Mouse (Mus musculus) testis, adult 2 months (tissue): ENCODE measurements around the gene Slc7a15. TPM values are rescaled to one million over a fixed set of nuclear protein-coding genes. Genes with fewer than 3 reads are reported as not detected.

ENCODE experiments used
- H3K27ac ChIP-seq: fragments of 200-500 bp; 2 replicates; pipeline ENCODE4 v1.5.1; 2012; ENCODE audit warnings: low read depth, low read length; ENCODE audit not compliant: control insufficient read depth, insufficient read depth
- H3K27me3 ChIP-seq: fragments of 200-500 bp; 2 replicates; pipeline ENCODE4 v1.6.1; 2012; ENCODE audit warnings: mild to moderate bottlenecking, low read length, moderate library complexity; ENCODE audit not compliant: control insufficient read depth, insufficient read depth
- H3K36me3 ChIP-seq: fragments of 200-500 bp; 2 replicates; pipeline ENCODE4 v1.6.1; 2012; ENCODE audit warnings: mild to moderate bottlenecking, low read length; ENCODE audit not compliant: control insufficient read depth, insufficient read depth
- H3K4me1 ChIP-seq: fragments of 200-500 bp; 2 replicates; pipeline ENCODE4 v1.6.1; 2012; ENCODE audit warnings: low read length; ENCODE audit not compliant: control insufficient read depth, insufficient read depth
- H3K4me3 ChIP-seq: fragments of 200-500 bp; 2 replicates; pipeline ENCODE4 v1.5.1; 2012; ENCODE audit warnings: low read depth, mild to moderate bottlenecking, low read length, moderate library complexity, mixed read lengths; ENCODE audit not compliant: control insufficient read depth
- CTCF ChIP-seq: fragments of 200-500 bp; IDR thresholded peaks from 2 replicates; pipeline ENCODE4 v1.5.1; 2012; ENCODE audit warnings: low read depth, mild to moderate bottlenecking, inconsistent platforms, low read length, moderate library complexity; ENCODE audit not compliant: control insufficient read depth, insufficient read depth, insufficient replicate concordance
- POLR2A ChIP-seq: fragments of 200-500 bp; IDR thresholded peaks from 2 replicates; pipeline ENCODE4 v1.6.1; 2012; ENCODE audit warnings: low read depth, mild to moderate bottlenecking, inconsistent platforms, low read length, moderate library complexity; ENCODE audit not compliant: control insufficient read depth
- polyA plus RNA-seq: library from polyadenylated mRNA; depleted of rRNA; stranded (reverse); fragments of >200 nt; gene quantifications from 2 replicates; pipeline ENCODE4 v1.2.3, GENCODE M21; 2012

Slc7a15 gene
- polyA plus RNA-seq, 1 experiment = 0.84 TPM

DNA sequence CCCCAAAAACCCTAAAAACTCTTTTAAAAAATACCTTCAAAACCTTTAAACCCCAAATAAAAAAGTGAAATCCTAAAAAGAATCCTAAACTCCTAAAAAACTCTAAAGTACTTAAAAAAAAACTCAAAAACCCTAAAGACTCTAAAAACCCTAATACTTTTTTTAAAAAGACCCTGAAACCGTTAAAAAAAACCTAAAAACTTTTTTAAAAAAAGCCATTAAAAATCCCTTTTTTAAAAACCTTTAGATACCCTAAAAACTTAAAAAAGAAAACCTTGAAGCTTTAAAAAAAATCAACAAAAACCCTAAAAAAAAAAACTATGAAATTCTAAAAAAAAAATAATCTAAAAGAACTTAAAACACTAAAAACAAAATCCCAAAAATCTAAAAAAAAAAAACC lies 35.4 kb upstream of the Slc7a15 start:
- Histone ChIP-seq H3K4me3 (no peak overlapping the region), H3K27me3 (no peaks in the 10 kb centered on the region), H3K27ac (no peak overlapping the region), H3K4me1 (peaks cover 2% of the 10 kb centered on the region; the same call in 1 of the 2 replicates), H3K36me3 (no peaks in the 10 kb centered on the region)
- TF ChIP-seq POLR2A (no peak), CTCF (no peak)

DNA sequence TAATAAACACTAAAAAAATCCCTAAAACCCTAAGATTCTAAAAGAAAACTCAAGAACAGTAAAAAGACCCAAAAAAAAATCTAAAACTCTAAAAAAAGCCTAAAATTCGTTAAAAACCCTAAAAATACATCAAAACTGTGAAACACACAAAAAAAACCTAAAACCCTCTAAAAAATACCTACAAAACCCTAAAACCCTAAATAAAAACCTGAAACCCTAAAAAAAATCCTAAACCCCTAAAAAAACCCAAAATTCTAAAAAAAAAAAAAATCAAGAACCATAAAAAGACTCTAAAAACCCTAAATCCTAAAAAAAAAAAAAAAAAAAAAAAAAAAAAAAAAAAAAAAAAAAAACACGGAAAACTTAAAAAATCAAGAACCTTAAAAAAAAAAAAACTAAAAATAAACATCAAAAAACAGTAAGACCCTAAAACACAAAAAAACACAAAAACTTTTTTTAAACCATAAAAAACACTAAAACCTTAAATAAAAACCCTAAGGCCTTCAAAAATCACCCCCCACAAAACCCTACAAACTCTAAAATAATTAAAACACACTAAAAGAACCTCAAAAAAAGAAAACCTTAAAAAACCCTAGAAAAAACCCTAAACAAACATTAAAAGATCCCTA lies 34.0 kb upstream of the Slc7a15 start:
- Histone ChIP-seq H3K36me3 (no peaks in the 10 kb centered on the region), H3K27me3 (no peaks in the 10 kb centered on the region), H3K4me3 (no peak overlapping the region), H3K27ac (no peak overlapping the region), H3K4me1 (no peaks in the 10 kb centered on the region)
- TF ChIP-seq POLR2A (no peak), CTCF (no peak)

DNA sequence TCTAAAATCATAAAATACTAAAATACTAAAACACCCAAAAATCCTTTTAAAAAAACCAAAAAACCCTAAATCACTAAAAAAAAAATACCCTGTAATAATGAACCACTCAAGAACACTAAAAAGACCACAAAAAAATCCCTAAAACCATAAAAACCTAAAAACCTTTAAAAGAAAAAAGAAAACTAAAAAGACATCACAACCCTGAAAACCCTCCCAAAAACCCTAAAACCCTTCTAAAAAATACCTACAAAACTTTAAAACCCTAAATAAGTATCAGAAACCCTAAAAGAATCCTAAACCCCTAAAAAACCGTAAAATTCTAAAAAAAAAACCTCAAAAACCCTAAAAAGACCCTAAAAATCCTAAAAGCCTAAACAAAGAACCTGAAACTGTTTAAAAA lies 32.8 kb upstream of the Slc7a15 start:
- no peaks in the 10 kb centered on the region for H3K27me3 ChIP-seq
- no peak overlapping the region for H3K4me3 ChIP-seq
- H3K27ac ChIP-seq = no peak overlapping the region
- H3K36me3 ChIP-seq = no peaks in the 10 kb centered on the region
- no peaks in the 10 kb centered on the region for H3K4me1 ChIP-seq
- TF ChIP-seq POLR2A (no peak), CTCF (no peak)

DNA sequence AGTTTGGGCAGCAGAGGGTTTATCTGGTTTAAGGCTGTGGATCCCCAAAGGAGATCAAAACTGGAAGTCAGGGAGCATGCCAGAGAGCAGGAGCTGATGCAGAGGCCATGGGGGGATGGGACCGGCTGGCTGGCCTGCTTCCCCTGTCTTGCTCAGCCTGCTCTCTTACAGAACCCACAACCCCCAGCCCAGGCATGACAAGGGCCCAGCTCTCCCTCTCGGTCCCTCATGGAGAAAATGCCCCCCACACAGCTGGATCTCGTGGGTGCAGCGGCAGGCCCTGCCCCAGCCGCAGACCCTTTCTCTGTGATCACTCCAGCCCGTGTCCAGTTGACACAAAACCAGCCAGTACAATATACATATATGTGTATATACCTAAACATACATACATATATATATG lies 30.7 kb upstream of the Slc7a15 start:
- Histone ChIP-seq H3K36me3 (no peaks in the 10 kb centered on the region), H3K27ac (no peak overlapping the region), H3K4me3 (no peak overlapping the region), H3K4me1 (no peaks in the 10 kb centered on the region), H3K27me3 (no peaks in the 10 kb centered on the region)
- TF ChIP-seq CTCF = no peak
- no peak for TF ChIP-seq POLR2A

DNA sequence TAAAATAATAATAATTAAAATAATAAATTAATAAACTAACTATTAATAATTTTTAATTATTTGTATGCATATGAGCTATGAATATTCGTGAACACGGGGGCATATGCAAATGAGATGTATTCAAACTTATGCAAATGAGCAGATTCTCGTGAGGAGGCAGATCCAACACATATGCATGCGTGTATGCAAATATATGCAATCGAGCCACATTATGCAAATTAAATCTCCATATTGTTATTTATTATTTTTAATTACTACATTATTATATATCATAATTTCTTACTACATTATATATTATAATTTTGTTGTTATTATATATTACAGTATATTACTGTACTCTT lies 21.8 kb upstream of the Slc7a15 start:
- TF ChIP-seq POLR2A = no peak
- no peak for TF ChIP-seq CTCF
- H3K27me3 ChIP-seq = no peaks in the 10 kb centered on the region
- no peaks in the 10 kb centered on the region for H3K4me1 ChIP-seq
- H3K27ac ChIP-seq = no peak overlapping the region
- H3K4me3 ChIP-seq = no peak overlapping the region
- no peaks in the 10 kb centered on the region for H3K36me3 ChIP-seq

DNA sequence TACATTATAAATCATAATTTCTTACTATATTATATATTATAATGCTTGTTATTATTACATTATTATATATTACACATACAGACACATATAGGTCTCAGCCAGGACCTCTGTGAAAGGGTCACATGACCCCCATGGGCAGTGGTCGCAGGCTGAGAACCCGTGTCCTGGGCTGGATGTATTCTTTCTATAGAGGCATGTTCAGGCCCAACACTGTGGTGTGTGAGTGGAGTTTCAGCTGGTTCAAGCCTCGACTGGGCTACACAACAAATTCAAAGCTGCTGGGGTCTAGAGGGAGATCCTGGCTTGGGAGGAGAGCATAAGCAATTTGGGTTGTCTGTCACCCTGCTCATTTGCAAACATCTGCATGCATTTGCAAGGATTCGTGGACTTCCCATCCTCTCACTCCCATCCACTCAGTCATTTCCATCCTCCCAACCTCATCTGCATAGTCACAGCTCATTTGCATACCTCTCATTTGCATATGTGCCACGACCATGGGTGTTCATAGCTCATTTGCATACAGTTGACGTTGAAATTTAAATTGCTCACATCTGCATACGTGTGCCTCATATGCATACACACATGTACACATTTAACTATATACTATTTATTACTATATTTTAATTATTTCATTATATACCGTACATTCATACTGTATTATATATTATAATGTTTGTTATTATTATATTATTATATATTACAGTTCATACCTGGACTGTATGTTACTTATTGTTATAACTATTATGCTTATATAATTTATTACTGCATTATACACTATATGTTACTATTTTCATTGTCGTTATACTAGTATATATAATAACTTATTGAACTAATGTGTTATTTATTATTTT lies 21.2 kb upstream of the Slc7a15 start:
- H3K4me3 ChIP-seq = no peak overlapping the region
- H3K27me3 ChIP-seq = no peaks in the 10 kb centered on the region
- no peak overlapping the region for H3K27ac ChIP-seq
- H3K4me1 ChIP-seq = no peaks in the 10 kb centered on the region
- TF ChIP-seq POLR2A = no peak
- no peak for TF ChIP-seq CTCF
- no peaks in the 10 kb centered on the region for H3K36me3 ChIP-seq

DNA sequence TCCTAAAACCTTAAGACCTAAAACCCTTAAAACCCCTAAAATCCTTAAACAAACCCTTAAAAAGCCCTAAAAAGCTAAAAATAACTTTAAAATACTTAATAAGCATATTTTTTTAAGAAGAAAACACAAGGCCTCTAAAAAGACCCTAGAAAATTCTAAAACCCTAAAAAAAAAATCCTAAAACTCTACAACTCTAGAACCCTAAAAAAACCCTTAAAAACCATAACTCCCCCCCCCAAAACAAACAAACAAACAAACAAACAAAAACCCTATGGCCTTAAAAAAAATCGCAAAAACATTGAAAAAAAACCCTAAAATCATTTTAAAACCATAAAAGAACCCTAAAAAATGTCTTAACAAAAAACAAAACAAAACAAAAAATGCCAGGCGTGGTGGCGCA lies 19.4 kb upstream of the Slc7a15 start:
- no peaks in the 10 kb centered on the region for H3K36me3 ChIP-seq
- no peaks in the 10 kb centered on the region for H3K27me3 ChIP-seq
- no peak for TF ChIP-seq POLR2A
- no peak for TF ChIP-seq CTCF

DNA sequence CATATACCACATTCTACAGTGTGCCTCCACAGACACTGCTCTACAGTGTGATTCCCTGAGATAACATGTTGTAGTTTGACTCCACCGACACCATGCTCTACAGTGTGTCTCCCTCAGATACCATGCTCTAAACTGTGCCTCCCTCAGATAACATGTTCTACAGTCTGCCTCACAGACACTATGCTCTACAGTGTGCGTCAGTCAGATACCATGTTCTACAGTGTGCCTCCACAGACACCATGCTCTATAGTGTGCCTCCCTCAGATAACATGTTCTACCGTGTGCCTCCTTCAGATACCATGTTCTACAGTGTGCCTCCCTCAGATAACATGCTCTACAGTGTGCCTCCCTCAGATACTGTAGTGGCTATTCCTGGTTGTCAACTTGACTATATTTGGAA lies 10.2 kb upstream of the Slc7a15 start:
- TF ChIP-seq POLR2A = no peak
- no peak for TF ChIP-seq CTCF
- no peaks in the 10 kb centered on the region for H3K27me3 ChIP-seq
- no peaks in the 10 kb centered on the region for H3K4me1 ChIP-seq
- no peak overlapping the region for H3K4me3 ChIP-seq
- no peaks in the 10 kb centered on the region for H3K36me3 ChIP-seq
- H3K27ac ChIP-seq = no peak overlapping the region

More for the DNA sequence above, 19.4 kb upstream of the Slc7a15 start:
- H3K4me3 ChIP-seq = no peak overlapping the region
- no peaks in the 10 kb centered on the region for H3K4me1 ChIP-seq
- H3K27ac ChIP-seq = no peak overlapping the region
